Mouse (Mus musculus) megakaryocyte-erythroid progenitor cell, adult 5-6 weeks (primary cell): ENCODE measurements around the gene Ttc39d. TPM values are rescaled to one million over a fixed set of nuclear protein-coding genes. Genes with fewer than 3 reads are reported as not detected.

Experiments
- ATAC-seq: replicated peaks from 2 replicates; pipeline ENCODE4 v1.8.0; 2016; ENCODE audit warnings: mild to moderate bottlenecking, inconsistent platforms; ENCODE audit not compliant: severe bottlenecking, poor library complexity, low FRiP score, low TSS enrichment
- total RNA-seq, 2 experiments: library from RNA; stranded (forward) in 1 of 2; stranded (reverse) in 1 of 2; fragments of 200-1000, 215-1000 nt in 1 of 2; fragments of >200 nt in 1 of 2; fragmentation: Nextera tagmentation in 1 of 2; gene quantifications; 2 replicates each; pipeline ENCODE4 v1.2.3; 2014 to 2017

Gene Ttc39d
- total RNA-seq, 2 experiments from 2014 or later, result not detected

- ATAC-seq, result no peak
These were observed 35.9 kb downstream of the Ttc39d start for GRCm38 (mm10) chr17:80243116-80243515.

GRCm38 (mm10) chr17:80252757-80253525 lies 45.7 kb downstream of the Ttc39d start:
- no peak for ATAC-seq

- no peak for ATAC-seq
These were observed 47.2 kb downstream of the Ttc39d start for GRCm38 (mm10) chr17:80254421-80254820.

GRCm38 (mm10) chr17:80255208-80255607 lies 47.9 kb downstream of the Ttc39d start:
- peak; percentile 54 for ATAC-seq

- no peak for ATAC-seq
These were observed 59.8 kb downstream of the Ttc39d start for GRCm38 (mm10) chr17:80267065-80267464.

Other genes with a start within 250 kb of the Ttc39d start
- gene Hnrnpll, start 145.1 kb upstream of the Ttc39d start, total RNA-seq (2014; fragmentation: Nextera tagmentation), result 79.4 and 80.8 TPM in 2 replicates
- 63.8 and 72.3 TPM in 2 replicates for gene Hnrnpll, start 145.1 kb upstream of the Ttc39d start, total RNA-seq (2017)
- gene Galm, start 80.0 kb upstream of the Ttc39d start, total RNA-seq (2014; fragmentation: Nextera tagmentation), result 2.3 and 3.9 TPM in 2 replicates
- 3.0 and 4.2 TPM in 2 replicates for gene Galm, start 80.0 kb upstream of the Ttc39d start, total RNA-seq (2017)
- gene Srsf7, start 153 bp upstream of the Ttc39d start, total RNA-seq (2014; fragmentation: Nextera tagmentation), result 419 and 654 TPM in 2 replicates
- 578 and 655 TPM in 2 replicates for gene Srsf7, start 153 bp upstream of the Ttc39d start, total RNA-seq (2017)
- gene Gemin6, start 17.0 kb downstream of the Ttc39d start, total RNA-seq (2014; fragmentation: Nextera tagmentation), result 38.8 and 45.0 TPM in 2 replicates
- gene Gemin6, start 17.0 kb downstream of the Ttc39d start, total RNA-seq (2017), result 40.4 and 46.7 TPM in 2 replicates
- gene Morn2, start 82.7 kb downstream of the Ttc39d start, total RNA-seq (2014; fragmentation: Nextera tagmentation), result 9.9 and 19.4 TPM in 2 replicates
- gene Morn2, start 82.7 kb downstream of the Ttc39d start, total RNA-seq (2017), result 10.5 and 10.9 TPM in 2 replicates
- gene Dhx57, start 83.0 kb downstream of the Ttc39d start, total RNA-seq (2014; fragmentation: Nextera tagmentation), result 11.7 and 22.2 TPM in 2 replicates
- gene Dhx57, start 83.0 kb downstream of the Ttc39d start, total RNA-seq (2017), result 7.9 and 12.5 TPM in 2 replicates
- not detected in 2 replicates for gene Arhgef33, start 99.9 kb downstream of the Ttc39d start, total RNA-seq (2014; fragmentation: Nextera tagmentation)
- not detected in 2 replicates for gene Arhgef33, start 99.9 kb downstream of the Ttc39d start, total RNA-seq (2017)
- gene Gm10190, start 166.1 kb downstream of the Ttc39d start, total RNA-seq (2014; fragmentation: Nextera tagmentation), result not detected in 2 replicates
- not detected in 2 replicates for gene Gm10190, start 166.1 kb downstream of the Ttc39d start, total RNA-seq (2017)